Mouse (Mus musculus): ENCODE measurements around the gene Itga8. TPM values are rescaled to one million over a fixed set of nuclear protein-coding genes. Genes with fewer than 3 reads are reported as not detected.

Gene Itga8
- polyA plus RNA-seq, 1 experiment from 2014 or later: 6.4 TPM

DNA sequence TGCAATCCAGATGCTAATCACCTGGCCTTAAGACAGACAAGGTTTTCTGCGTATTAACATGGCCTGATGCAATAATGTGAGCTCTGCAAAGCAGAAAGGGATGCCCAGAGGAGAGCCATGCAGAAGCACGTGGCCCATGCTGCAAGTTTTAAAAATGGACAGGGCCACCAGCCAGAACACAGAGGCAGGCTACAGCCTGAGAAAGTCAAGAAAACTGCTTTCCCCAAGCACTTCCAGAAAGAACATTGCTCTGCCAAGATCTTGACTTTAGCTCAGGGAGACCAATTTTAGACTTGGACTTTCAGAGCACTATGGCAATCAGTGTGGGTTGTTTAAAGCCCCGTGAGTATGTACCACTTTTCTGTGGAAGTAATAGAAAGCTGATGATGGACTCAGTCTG, 11.5 kb downstream of the Itga8 start:
- no peak for ATAC-seq (replicated peaks; ENCODE audit: insufficient number of reproducible peaks, low FRiP score, low TSS enrichment)
- Histone ChIP-seq H3K27me3 (ENCODE audit: control insufficient read depth, insufficient read depth, low read length) (no peaks in the 10 kb centered on the region), H3K4me3 (ENCODE audit: low read depth, low read length) (no peak overlapping the region), H3K9me3 (replicated peaks; ENCODE audit: control insufficient read depth, low read length) (no peaks in the 10 kb centered on the region), H3K4me2 (no peak overlapping the region), H3K36me3 (ENCODE audit: control insufficient read depth, insufficient read depth, low read length) (no peaks in the 10 kb centered on the region), H3K4me1 (ENCODE audit: control insufficient read depth, insufficient read depth, low read length) (no peaks in the 10 kb centered on the region), H3K27ac (ENCODE audit: low read depth, low read length) (no peak overlapping the region), H3K9ac (ENCODE audit: low read depth, low read length) (no peak overlapping the region)
- 82% methylated on average over 3 of the region's 3 CpGs for WGBS (ENCODE audit: insufficient replicate concordance)

DNA sequence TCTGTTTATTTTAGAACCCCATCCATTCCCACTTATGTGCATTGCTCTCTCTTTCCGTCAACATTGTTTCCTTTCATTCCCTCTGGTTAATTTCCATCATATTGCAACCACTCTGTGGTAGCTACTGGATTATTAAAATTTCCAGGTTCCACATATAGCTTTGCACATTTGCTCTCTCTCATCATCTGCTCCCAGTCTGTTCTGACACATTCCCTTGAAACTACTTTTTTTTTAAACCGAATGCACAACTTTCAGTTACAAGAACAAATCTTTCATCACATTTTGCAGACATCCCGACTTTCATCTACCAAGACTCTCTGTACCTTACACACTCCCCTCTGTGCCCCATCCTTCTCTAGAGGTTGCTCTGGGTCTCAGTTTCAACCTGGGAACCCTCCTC, 13.9 kb downstream of the Itga8 start:
- H3K4me2 ChIP-seq: no peak overlapping the region
- no peaks in the 10 kb centered on the region for H3K27me3 ChIP-seq (ENCODE audit: control insufficient read depth, insufficient read depth, low read length)
- no peaks in the 10 kb centered on the region for H3K4me1 ChIP-seq (ENCODE audit: control insufficient read depth, insufficient read depth, low read length)
- no peaks in the 10 kb centered on the region for H3K9me3 ChIP-seq (replicated peaks; ENCODE audit: control insufficient read depth, low read length)
- H3K4me3 ChIP-seq (ENCODE audit: low read depth, low read length): no peak overlapping the region
- no peak overlapping the region for H3K27ac ChIP-seq (ENCODE audit: low read depth, low read length)
- ATAC-seq (replicated peaks; ENCODE audit: insufficient number of reproducible peaks, low FRiP score, low TSS enrichment): no peak
- no peaks in the 10 kb centered on the region for H3K36me3 ChIP-seq (ENCODE audit: control insufficient read depth, insufficient read depth, low read length)
- H3K9ac ChIP-seq (ENCODE audit: low read depth, low read length): no peak overlapping the region
- WGBS (ENCODE audit: insufficient replicate concordance): 85% methylated on average over 3 of the region's 3 CpGs

DNA sequence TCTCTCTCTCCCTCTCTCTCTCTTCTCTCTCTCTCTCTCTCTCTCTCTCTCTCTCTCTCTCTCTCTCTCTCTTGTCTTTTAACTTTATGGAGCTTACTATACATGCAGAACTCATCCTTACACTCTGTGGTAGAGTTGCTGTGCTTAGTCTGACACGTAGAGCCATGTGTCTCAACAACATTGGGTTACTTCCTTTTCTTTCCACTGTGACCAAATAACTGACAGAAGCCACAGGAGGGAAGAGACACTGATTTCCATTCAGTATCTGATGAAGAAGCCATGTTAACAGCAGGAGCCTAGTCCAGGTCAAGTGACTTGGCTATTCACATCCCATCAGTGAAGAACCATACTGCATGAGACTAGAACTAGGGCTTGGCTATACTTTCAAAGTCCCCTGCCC, 21.1 kb downstream of the Itga8 start:
- WGBS (ENCODE audit: insufficient replicate concordance): 62% methylated on average over 1 of the region's 1 CpGs
- Histone ChIP-seq H3K4me2 (no peak overlapping the region), H3K4me1 (ENCODE audit: control insufficient read depth, insufficient read depth, low read length) (no peaks in the 10 kb centered on the region), H3K27me3 (ENCODE audit: control insufficient read depth, insufficient read depth, low read length) (no peaks in the 10 kb centered on the region), H3K36me3 (ENCODE audit: control insufficient read depth, insufficient read depth, low read length) (no peaks in the 10 kb centered on the region), H3K4me3 (ENCODE audit: low read depth, low read length) (no peak overlapping the region), H3K9ac (ENCODE audit: low read depth, low read length) (no peak overlapping the region), H3K9me3 (replicated peaks; ENCODE audit: control insufficient read depth, low read length) (no peaks in the 10 kb centered on the region), H3K27ac (ENCODE audit: low read depth, low read length) (no peak overlapping the region)
- ATAC-seq (replicated peaks; ENCODE audit: insufficient number of reproducible peaks, low FRiP score, low TSS enrichment): no peak

DNA sequence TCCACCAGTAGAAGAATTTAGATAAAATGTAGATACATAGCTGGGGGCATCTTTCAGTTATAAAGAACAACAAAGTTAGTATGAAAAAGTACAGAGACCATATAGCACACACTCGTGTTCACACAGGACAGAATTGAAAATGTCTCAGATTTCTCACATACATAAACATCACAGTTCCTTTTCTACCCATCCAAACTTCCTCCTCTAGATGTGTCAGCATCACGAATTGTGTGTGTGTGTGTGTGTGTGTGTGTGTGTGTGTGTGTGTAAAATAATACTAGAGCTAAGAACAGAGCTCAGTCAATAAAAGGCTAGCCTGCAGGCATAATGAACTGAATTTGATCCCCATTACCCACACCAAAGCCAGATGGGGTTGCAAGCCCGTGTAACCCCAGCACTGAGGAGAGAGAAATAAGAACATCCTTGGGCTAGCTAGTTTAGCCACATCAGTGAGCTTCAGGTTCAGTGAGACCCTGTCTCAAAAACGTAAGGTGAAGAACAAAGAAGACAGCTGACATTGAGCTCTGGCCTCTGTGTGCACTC, 22.6 kb downstream of the Itga8 start:
- no peak for ATAC-seq (replicated peaks; ENCODE audit: insufficient number of reproducible peaks, low FRiP score, low TSS enrichment)
- no peaks in the 10 kb centered on the region for H3K27me3 ChIP-seq (ENCODE audit: control insufficient read depth, insufficient read depth, low read length)
- H3K4me1 ChIP-seq (ENCODE audit: control insufficient read depth, insufficient read depth, low read length): no peaks in the 10 kb centered on the region
- no peak overlapping the region for H3K27ac ChIP-seq (ENCODE audit: low read depth, low read length)
- H3K9ac ChIP-seq (ENCODE audit: low read depth, low read length): no peak overlapping the region
- no peak overlapping the region for H3K4me2 ChIP-seq
- no peaks in the 10 kb centered on the region for H3K36me3 ChIP-seq (ENCODE audit: control insufficient read depth, insufficient read depth, low read length)
- no peak overlapping the region for H3K4me3 ChIP-seq (ENCODE audit: low read depth, low read length)
- no peaks in the 10 kb centered on the region for H3K9me3 ChIP-seq (replicated peaks; ENCODE audit: control insufficient read depth, low read length)
- WGBS (ENCODE audit: insufficient replicate concordance): 68% methylated on average over 4 of the region's 4 CpGs

DNA sequence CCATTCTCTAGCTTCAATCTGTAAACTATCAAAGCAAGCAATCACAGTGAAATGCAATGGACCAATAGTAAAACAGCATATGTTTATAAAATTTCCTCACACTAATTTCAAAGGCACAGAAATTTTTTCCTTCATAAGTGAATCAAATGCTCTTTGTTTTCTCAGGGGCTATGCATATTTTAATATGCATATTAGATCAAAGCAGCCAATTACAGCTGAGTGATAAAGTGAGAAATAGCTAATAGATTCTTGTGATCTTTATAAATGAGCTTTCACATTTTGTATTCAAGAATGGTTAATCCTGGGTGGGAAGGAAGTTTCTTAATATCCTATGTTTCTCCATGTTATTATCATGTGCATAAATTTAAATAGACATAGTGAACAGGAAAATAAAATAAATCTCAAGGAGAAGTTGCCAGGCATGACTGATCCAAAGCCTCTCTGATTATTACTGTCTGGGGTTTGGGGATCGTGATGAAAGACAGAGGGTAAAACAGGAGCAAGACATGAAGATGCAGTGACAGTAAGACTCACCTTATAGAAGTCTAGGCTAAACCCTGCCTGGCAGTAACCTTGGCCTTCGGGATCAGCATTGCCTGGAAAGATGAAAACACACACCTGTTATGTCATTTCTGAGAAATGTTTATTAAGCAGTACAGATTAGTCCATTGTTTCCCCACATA, 44.9 kb downstream of the Itga8 start:
- Histone ChIP-seq H3K4me1 (ENCODE audit: control insufficient read depth, insufficient read depth, low read length) (no peaks in the 10 kb centered on the region), H3K27me3 (ENCODE audit: control insufficient read depth, insufficient read depth, low read length) (no peaks in the 10 kb centered on the region), H3K4me3 (ENCODE audit: low read depth, low read length) (no peak overlapping the region), H3K4me2 (no peak overlapping the region), H3K9me3 (replicated peaks; ENCODE audit: control insufficient read depth, low read length) (no peaks in the 10 kb centered on the region), H3K27ac (ENCODE audit: low read depth, low read length) (no peak overlapping the region), H3K9ac (ENCODE audit: low read depth, low read length) (no peak overlapping the region), H3K36me3 (ENCODE audit: control insufficient read depth, insufficient read depth, low read length) (no peaks in the 10 kb centered on the region)
- 85% methylated on average over 2 of the region's 2 CpGs for WGBS (ENCODE audit: insufficient replicate concordance)
- no peak for ATAC-seq (replicated peaks; ENCODE audit: insufficient number of reproducible peaks, low FRiP score, low TSS enrichment)

DNA sequence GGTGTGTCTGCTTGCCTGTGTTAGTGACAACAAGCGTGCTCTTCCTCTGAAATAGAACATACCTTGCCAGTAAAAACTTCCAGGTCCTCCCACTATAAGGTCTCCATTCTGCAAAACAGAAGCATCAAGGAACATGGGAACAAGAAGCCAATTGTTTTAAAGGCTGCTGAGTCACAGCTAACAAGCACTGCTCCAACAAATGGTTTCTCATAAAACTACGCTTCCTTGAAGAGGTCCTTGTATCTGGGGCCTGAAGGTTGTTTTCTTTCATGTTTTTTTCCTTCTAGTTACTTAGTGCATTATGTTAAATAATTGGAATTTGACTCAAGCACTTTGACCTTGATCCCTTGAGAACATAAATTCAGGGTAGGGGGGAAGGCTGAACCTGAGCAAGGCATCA, 45.8 kb downstream of the Itga8 start:
- H3K4me3 ChIP-seq (ENCODE audit: low read depth, low read length): no peak overlapping the region
- no peak overlapping the region for H3K27ac ChIP-seq (ENCODE audit: low read depth, low read length)
- H3K4me2 ChIP-seq: no peak overlapping the region
- no peak overlapping the region for H3K9ac ChIP-seq (ENCODE audit: low read depth, low read length)
- H3K9me3 ChIP-seq (replicated peaks; ENCODE audit: control insufficient read depth, low read length): no peaks in the 10 kb centered on the region
- H3K27me3 ChIP-seq (ENCODE audit: control insufficient read depth, insufficient read depth, low read length): no peaks in the 10 kb centered on the region
- no peaks in the 10 kb centered on the region for H3K4me1 ChIP-seq (ENCODE audit: control insufficient read depth, insufficient read depth, low read length)
- no peaks in the 10 kb centered on the region for H3K36me3 ChIP-seq (ENCODE audit: control insufficient read depth, insufficient read depth, low read length)
- no peak for ATAC-seq (replicated peaks; ENCODE audit: insufficient number of reproducible peaks, low FRiP score, low TSS enrichment)
- WGBS (ENCODE audit: insufficient replicate concordance): 89% methylated on average over 2 of the region's 2 CpGs

DNA sequence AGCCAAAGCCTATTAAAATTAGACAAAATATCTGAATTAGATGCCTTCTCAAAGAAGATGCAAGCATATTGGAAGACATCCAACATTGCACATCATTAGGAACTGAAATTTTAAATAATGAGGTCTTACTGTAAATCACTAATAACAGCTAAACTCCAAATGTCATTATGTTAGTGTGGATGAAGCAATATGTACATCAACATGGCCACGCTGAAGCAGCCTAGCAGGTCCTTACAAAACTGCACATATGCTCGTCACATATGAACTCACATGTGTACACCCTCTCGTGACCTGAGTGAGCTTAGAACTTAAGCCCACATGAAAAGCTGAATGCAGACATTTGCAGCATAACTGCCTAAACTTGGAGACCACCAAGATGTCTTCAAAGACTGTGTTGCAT, 66.4 kb downstream of the Itga8 start:
- Histone ChIP-seq H3K9me3 (replicated peaks; ENCODE audit: control insufficient read depth, low read length) (no peaks in the 10 kb centered on the region), H3K27me3 (ENCODE audit: control insufficient read depth, insufficient read depth, low read length) (no peaks in the 10 kb centered on the region), H3K4me1 (ENCODE audit: control insufficient read depth, insufficient read depth, low read length) (no peaks in the 10 kb centered on the region), H3K36me3 (ENCODE audit: control insufficient read depth, insufficient read depth, low read length) (no peaks in the 10 kb centered on the region), H3K4me3 (ENCODE audit: low read depth, low read length) (no peak overlapping the region), H3K27ac (ENCODE audit: low read depth, low read length) (no peak overlapping the region), H3K9ac (ENCODE audit: low read depth, low read length) (no peak overlapping the region), H3K4me2 (no peak overlapping the region)
- no peak for ATAC-seq (replicated peaks; ENCODE audit: insufficient number of reproducible peaks, low FRiP score, low TSS enrichment)
- WGBS (ENCODE audit: insufficient replicate concordance): 82% methylated on average over 3 of the region's 3 CpGs

DNA sequence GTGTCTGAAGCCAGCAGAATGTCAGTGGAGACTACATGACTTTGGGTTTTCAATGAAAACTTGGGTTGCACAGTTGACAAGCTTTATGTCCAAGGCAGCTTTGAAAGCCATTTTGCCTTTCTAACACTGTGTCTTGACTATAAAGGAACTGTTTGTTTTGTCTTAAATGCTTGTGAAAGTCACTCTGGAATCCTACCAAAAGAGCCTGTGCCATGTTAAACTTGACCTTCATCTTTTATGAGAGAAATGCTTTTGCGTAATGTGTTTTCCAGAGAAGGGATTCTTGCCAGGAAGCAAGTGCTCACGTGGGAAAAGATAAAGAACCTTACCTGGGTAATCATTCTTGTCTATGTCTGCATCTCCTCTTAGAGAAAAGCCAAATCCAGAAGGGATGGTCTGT, 72.0 kb downstream of the Itga8 start:
- Histone ChIP-seq H3K4me1 (ENCODE audit: control insufficient read depth, insufficient read depth, low read length) (peaks cover 4% of the 10 kb centered on the region; the same call in 1 of the 2 replicates), H3K27me3 (ENCODE audit: control insufficient read depth, insufficient read depth, low read length) (no peaks in the 10 kb centered on the region), H3K36me3 (ENCODE audit: control insufficient read depth, insufficient read depth, low read length) (no peaks in the 10 kb centered on the region), H3K4me3 (ENCODE audit: low read depth, low read length) (no peak overlapping the region), H3K4me2 (no peak overlapping the region), H3K9me3 (replicated peaks; ENCODE audit: control insufficient read depth, low read length) (no peaks in the 10 kb centered on the region), H3K27ac (ENCODE audit: low read depth, low read length) (no peak overlapping the region), H3K9ac (ENCODE audit: low read depth, low read length) (no peak overlapping the region)
- 85% methylated on average over 2 of the region's 2 CpGs for WGBS (ENCODE audit: insufficient replicate concordance)
- no peak for ATAC-seq (replicated peaks; ENCODE audit: insufficient number of reproducible peaks, low FRiP score, low TSS enrichment)

DNA sequence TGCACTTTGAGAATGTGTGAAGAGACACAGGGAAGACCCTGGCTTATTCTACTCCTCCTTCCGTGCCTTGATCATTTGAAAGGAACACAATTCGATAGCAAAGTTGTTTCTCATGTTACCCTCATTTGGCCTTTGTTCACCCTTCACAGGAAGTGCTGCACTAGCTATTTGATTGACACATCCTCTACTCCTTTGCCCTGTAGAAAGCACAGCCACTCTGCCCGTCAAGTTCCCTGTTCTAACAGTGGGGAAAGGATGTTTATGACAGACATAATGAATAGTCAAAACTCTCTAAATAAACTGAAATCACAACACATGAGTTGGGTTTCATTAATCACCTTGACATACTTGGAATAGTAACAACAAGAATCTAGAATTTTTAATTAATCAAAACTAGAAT, 73.4 kb downstream of the Itga8 start:
- no peak for ATAC-seq (replicated peaks; ENCODE audit: insufficient number of reproducible peaks, low FRiP score, low TSS enrichment)
- no peaks in the 10 kb centered on the region for H3K27me3 ChIP-seq (ENCODE audit: control insufficient read depth, insufficient read depth, low read length)
- no peak overlapping the region for H3K9ac ChIP-seq (ENCODE audit: low read depth, low read length)
- H3K4me3 ChIP-seq (ENCODE audit: low read depth, low read length): no peak overlapping the region
- H3K36me3 ChIP-seq (ENCODE audit: control insufficient read depth, insufficient read depth, low read length): no peaks in the 10 kb centered on the region
- H3K4me1 ChIP-seq (ENCODE audit: control insufficient read depth, insufficient read depth, low read length): peaks cover 4% of the 10 kb centered on the region; the same call in 1 of the 2 replicates
- H3K27ac ChIP-seq (ENCODE audit: low read depth, low read length): no peak overlapping the region
- 54% methylated on average over 3 of the region's 3 CpGs for WGBS (ENCODE audit: insufficient replicate concordance)
- no peak overlapping the region for H3K4me2 ChIP-seq
- no peaks in the 10 kb centered on the region for H3K9me3 ChIP-seq (replicated peaks; ENCODE audit: control insufficient read depth, low read length)

Measured in heart, embryonic 11.5 days (tissue).